Mouse (Mus musculus) limb, embryonic 14.5 days (tissue): Measurements from ENCODE around the gene Bach2. TPM values are rescaled to one million over a fixed set of nuclear protein-coding genes. Genes with fewer than 3 reads are reported as not detected.

Experiments
- ATAC-seq: fragments of 200-750 bp; cut with Nextera tagmentation; 2 replicates; pipeline ENCODE4 v1.8.0; 2017; ENCODE audit warnings: low read depth, moderate number of reproducible peaks, moderate TSS enrichment; ENCODE audit not compliant: low FRiP score
- DNase-seq: peaks from one replicate; pipeline ENCODE4 v3.0.0-alpha.2; 2015; ENCODE audit warnings: low spot score
- H3K27ac ChIP-seq: fragments of 300-500 bp; sonication (generic); replicated peaks from 2 replicates; pipeline ENCODE4 v1.5.1; 2014; ENCODE audit warnings: low read depth, mild to moderate bottlenecking, low read length, moderate library complexity, mixed read lengths
- H3K27me3 ChIP-seq: fragments of 300-500 bp; sonication (generic); 2 replicates; pipeline ENCODE4 v1.6.1; 2014; ENCODE audit warnings: low read length, mixed read lengths; ENCODE audit not compliant: control insufficient read depth, insufficient read depth
- H3K36me3 ChIP-seq: fragments of 300-500 bp; sonication (generic); 2 replicates; pipeline ENCODE4 v1.6.1; 2014; ENCODE audit warnings: mild to moderate bottlenecking, low read length, moderate library complexity, mixed read lengths; ENCODE audit not compliant: control insufficient read depth, insufficient read depth
- H3K4me1 ChIP-seq: fragments of 300-500 bp; sonication (generic); 2 replicates; pipeline ENCODE4 v1.6.1; 2014; ENCODE audit warnings: antibody characterized with exemption, low read length, mixed read lengths; ENCODE audit not compliant: control insufficient read depth, insufficient read depth
- H3K4me2 ChIP-seq: fragments of 300-500 bp; sonication (generic); replicated peaks from 2 replicates; pipeline ENCODE4 v1.6.1; 2014; ENCODE audit warnings: low read depth, mild to moderate bottlenecking, low read length, moderate library complexity; ENCODE audit not compliant: severe bottlenecking
- H3K4me3 ChIP-seq: fragments of 300-500 bp; sonication (generic); replicated peaks from 2 replicates; pipeline ENCODE4 v1.5.1; 2014; ENCODE audit warnings: low read length
- H3K9ac ChIP-seq: fragments of 300-500 bp; sonication (generic); 2 replicates; pipeline ENCODE4 v1.6.1; 2014; ENCODE audit warnings: mild to moderate bottlenecking, low read depth, low read length, moderate library complexity; ENCODE audit not compliant: severe bottlenecking
- H3K9me3 ChIP-seq: fragments of 300-500 bp; sonication (generic); 2 replicates; pipeline ENCODE4 v1.6.1; 2016; ENCODE audit warnings: low read length; ENCODE audit not compliant: control insufficient read depth
- POLR2A ChIP-seq: fragments of 200-500 bp; IDR thresholded peaks from 2 replicates; pipeline ENCODE4 v1.8.0; 2012; ENCODE audit warnings: inconsistent platforms, mild to moderate bottlenecking, moderate library complexity, borderline replicate concordance; ENCODE audit not compliant: insufficient read depth, insufficient read length; ENCODE audit errors: extremely low read depth
- WGBS: fragments of 180-500 bp; shearing (Covaris S2); extraction: QIAGEN DNeasy Blood & Tissue Kit; methylation state at CpG from one replicate; pipeline ENCODE4 v1.1.7; 2014; 5-methylcytosine and 5-hydroxymethylcytosine counted together
- polyA plus RNA-seq, 2 experiments: library from polyadenylated mRNA; depleted of rRNA in 1 of 2; stranded (reverse) in 1 of 2; unstranded in 1 of 2; fragments of >200 nt; fragmentation: Nextera tagmentation in 1 of 2; extraction: Ambion mirVana in 1 of 2; gene quantifications; 2 replicates each; pipeline versions ENCODE4 v1.2.1 to v1.2.3; 2012 to 2014

The Bach2 gene
- polyA plus RNA-seq, 2 experiments = 6.0 to 9.6 TPM

DNA sequence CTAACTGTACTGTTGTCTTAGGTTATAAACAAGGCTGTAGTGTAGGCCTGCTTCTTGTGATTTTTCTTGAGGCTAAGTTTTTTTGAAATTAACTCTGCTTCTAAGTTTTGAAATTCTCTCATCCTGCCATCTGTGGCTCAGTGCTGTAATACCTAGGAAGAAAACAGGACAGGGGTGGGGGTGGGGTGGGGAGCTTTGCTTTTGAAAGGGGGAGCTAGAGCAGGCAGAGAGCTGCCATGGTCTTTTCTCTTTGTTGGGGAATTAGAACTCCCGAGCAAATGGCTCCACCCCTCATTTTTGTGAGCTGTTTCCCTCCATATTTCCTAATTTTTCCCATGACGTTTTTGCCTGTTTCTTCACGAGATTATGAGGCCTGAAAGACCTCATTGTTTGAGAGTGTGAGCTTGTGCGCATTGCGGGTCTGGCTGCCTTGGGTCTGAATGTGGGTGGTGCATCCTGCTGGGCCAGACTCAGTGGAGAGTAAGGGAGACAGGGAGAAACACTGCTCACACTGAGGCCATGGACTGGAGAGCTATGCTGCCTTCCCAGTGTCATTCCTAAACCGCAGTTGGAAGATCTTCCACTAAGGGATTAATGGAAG, 58.6 kb downstream of the Bach2 start:
- no peak overlapping the region for H3K9ac ChIP-seq
- H3K4me3 ChIP-seq = no peak overlapping the region
- H3K27me3 ChIP-seq = no peaks in the 10 kb centered on the region
- DNase-seq = no peak
- no peak overlapping the region for H3K4me2 ChIP-seq
- peak; percentile 74 for ATAC-seq
- H3K27ac ChIP-seq = peak overlapping the region; percentile 73
- 0 out of 2 replicates have a peak, but pooled peaks have one; percentile 27 for TF ChIP-seq POLR2A
- H3K4me1 ChIP-seq = peaks cover 40% of the 10 kb centered on the region
- 30% methylated on average over 6 of the region's 6 CpGs for WGBS
- no peaks in the 10 kb centered on the region for H3K9me3 ChIP-seq
- no peaks in the 10 kb centered on the region for H3K36me3 ChIP-seq

DNA sequence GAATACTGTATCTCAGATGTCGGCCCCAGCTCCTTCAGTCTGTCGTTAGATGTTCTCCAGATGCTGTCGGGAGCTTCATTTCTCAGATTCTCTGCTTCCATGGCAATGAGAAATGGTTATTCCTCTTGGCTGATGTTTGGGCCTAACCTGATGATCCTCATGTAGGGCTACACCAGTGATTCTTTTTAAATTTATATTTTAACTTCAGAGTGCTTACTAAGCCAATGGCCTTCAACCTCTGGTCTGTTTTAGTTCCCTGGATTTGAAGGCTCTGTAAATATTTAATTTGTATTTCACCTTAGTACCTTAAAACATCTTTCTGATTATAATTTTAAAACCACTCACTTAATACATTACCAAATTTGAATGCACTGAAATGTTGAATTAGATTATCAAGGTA, 60.6 kb downstream of the Bach2 start:
- no peak overlapping the region for H3K4me2 ChIP-seq
- peaks cover 39% of the 10 kb centered on the region for H3K4me1 ChIP-seq
- no peaks in the 10 kb centered on the region for H3K36me3 ChIP-seq
- no peak overlapping the region for H3K27ac ChIP-seq
- DNase-seq = no peak
- WGBS = 56% methylated on average over 3 of the region's 3 CpGs
- ATAC-seq = no peak
- no peak overlapping the region for H3K4me3 ChIP-seq
- no peaks in the 10 kb centered on the region for H3K27me3 ChIP-seq
- H3K9ac ChIP-seq = no peak overlapping the region
- H3K9me3 ChIP-seq = no peaks in the 10 kb centered on the region
- no peak for TF ChIP-seq POLR2A

DNA sequence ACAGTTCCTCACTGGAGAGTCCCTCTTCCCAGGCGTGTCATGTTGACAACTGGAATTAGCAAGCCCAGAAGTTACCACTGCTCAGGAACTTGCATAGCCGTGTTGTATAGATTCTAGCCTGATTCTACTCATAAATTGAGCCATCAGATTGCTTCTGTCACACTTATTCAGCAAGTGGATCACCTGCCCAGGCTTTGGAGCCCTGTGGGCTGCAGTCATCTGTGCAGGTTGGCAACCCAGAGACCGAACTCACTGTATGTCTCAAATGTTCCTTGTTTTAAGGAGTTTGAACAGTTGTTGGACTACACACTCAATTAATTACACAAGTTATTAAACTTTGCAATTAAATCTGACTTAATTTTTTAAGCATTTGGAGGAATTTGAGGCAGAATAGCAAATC, 61.4 kb downstream of the Bach2 start:
- Histone ChIP-seq H3K27me3 (no peaks in the 10 kb centered on the region), H3K27ac (no peak overlapping the region), H3K36me3 (no peaks in the 10 kb centered on the region), H3K9ac (no peak overlapping the region), H3K4me1 (peaks cover 45% of the 10 kb centered on the region), H3K4me2 (no peak overlapping the region), H3K4me3 (no peak overlapping the region), H3K9me3 (no peaks in the 10 kb centered on the region)
- TF ChIP-seq POLR2A = no peak
- DNase-seq (no peak), ATAC-seq (no peak)
- WGBS = 80% methylated on average over 3 of the region's 3 CpGs

GRCm38 (mm10) chr4:32302668-32303067, 64.1 kb downstream of the Bach2 start:
- 35% methylated on average over 5 of the region's 5 CpGs for WGBS
- no peak overlapping the region for H3K4me3 ChIP-seq
- H3K27ac ChIP-seq = peak overlapping the region; percentile 84
- H3K9ac ChIP-seq = no peak overlapping the region
- no peaks in the 10 kb centered on the region for H3K27me3 ChIP-seq
- peak; percentile 39; the same call in 1 of the 2 replicates for ATAC-seq
- H3K9me3 ChIP-seq = no peaks in the 10 kb centered on the region
- no peaks in the 10 kb centered on the region for H3K36me3 ChIP-seq
- H3K4me1 ChIP-seq = peaks cover 47% of the 10 kb centered on the region
- peak overlapping the region; percentile 49 for H3K4me2 ChIP-seq
- TF ChIP-seq POLR2A = no peak
- DNase-seq = no peak

DNA sequence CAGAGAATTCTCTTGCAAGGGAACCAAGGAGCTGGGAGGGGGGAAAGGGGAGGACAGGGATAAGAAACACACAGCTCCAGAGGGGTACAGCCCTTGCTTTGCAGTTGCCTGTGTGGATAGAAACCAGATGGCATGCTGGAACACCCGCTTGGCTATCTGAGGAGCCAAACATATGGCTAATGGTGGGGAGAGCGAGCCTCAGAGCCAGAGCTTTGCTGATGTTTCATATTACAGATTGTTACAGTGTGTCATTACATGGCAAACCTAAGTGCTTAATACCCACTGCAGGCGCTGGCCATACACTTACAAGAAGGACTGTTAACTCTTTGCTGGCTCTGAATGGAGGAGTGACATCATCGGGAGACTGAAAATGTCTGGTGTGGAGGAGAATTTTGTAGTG, 64.5 kb downstream of the Bach2 start:
- H3K27ac ChIP-seq = peak overlapping the region; percentile 84
- H3K36me3 ChIP-seq = no peaks in the 10 kb centered on the region
- no peaks in the 10 kb centered on the region for H3K9me3 ChIP-seq
- ATAC-seq (peak; percentile 90), DNase-seq (peak; percentile 92)
- no peak for TF ChIP-seq POLR2A
- no peaks in the 10 kb centered on the region for H3K27me3 ChIP-seq
- peaks cover 47% of the 10 kb centered on the region for H3K4me1 ChIP-seq
- peak overlapping the region; percentile 49 for H3K4me2 ChIP-seq
- WGBS = 1% methylated on average over 4 of the region's 4 CpGs
- H3K4me3 ChIP-seq = no peak overlapping the region
- H3K9ac ChIP-seq = no peak overlapping the region
